Mouse (Mus musculus): ENCODE measurements around the gene Aym1. TPM values are rescaled to one million over a fixed set of nuclear protein-coding genes. Genes with fewer than 3 reads are reported as not detected.

Aym1 gene
- polyA plus RNA-seq (2015; fragmentation: Nextera tagmentation; extraction: Ambion mirVana): not detected in 2 replicates

GRCm38 (mm10) chr5:113357186-113357585, at the start of gene Aym1:
Gene Aym1, plus strand, starts transcription at chr5:113357294.
- no peaks in the 10 kb centered on the region for H3K36me3 ChIP-seq (replicated peaks)
- no peak within 1 kb of the TSS for H3K9ac ChIP-seq
- no peak within 1 kb of the TSS for H3K4me3 ChIP-seq
- H3K27ac ChIP-seq: no peak within 1 kb of the TSS
- H3K4me1 ChIP-seq: peaks cover 21% of the 10 kb centered on the region
- H3K9me3 ChIP-seq: no peaks in the 10 kb centered on the region
- H3K27me3 ChIP-seq (replicated peaks): peaks cover 14% of the 10 kb centered on the region
- WGBS: 31% methylated on average over 3 of the region's 6 CpGs
- no peak within 1 kb of the TSS for H3K4me2 ChIP-seq
- ATAC-seq (replicated peaks): 0 out of 2 replicates have a peak, but pooled peaks have one; percentile 37

GRCm38 (mm10) chr5:113309491-113310376, 47.4 kb upstream of the Aym1 start:
- Histone ChIP-seq H3K36me3 (replicated peaks) (no peaks in the 10 kb centered on the region), H3K27ac (peak overlapping the region; percentile 75; the same call in 1 of the 2 replicates)
- 55% methylated on average over 22 of the region's 22 CpGs for WGBS

GRCm38 (mm10) chr5:113310377-113311003, 46.6 kb upstream of the Aym1 start, which contains the start of gene Sgsm1:
Gene Sgsm1, minus strand, starts transcription at chr5:113310786.
- Histone ChIP-seq H3K4me2 (peak within 1 kb of the TSS; percentile 74), H3K27me3 (replicated peaks) (no peaks in the 10 kb centered on the region), H3K9me3 (no peaks in the 10 kb centered on the region), H3K9ac (peak within 1 kb of the TSS; percentile 84), H3K4me3 (peak within 1 kb of the TSS; percentile 66), H3K36me3 (replicated peaks) (no peaks in the 10 kb centered on the region), H3K27ac (peak within 1 kb of the TSS; percentile 75), H3K4me1 (peaks cover 47% of the 10 kb centered on the region)
- WGBS: 2% methylated on average over 53 of the region's 53 CpGs
- ATAC-seq (replicated peaks): peak; percentile 69

More at GRCm38 (mm10) chr5:113309491-113310376, 47.4 kb upstream of the Aym1 start:
- peak overlapping the region; percentile 66 for H3K4me3 ChIP-seq
- H3K27me3 ChIP-seq (replicated peaks): no peaks in the 10 kb centered on the region
- H3K9me3 ChIP-seq: no peaks in the 10 kb centered on the region
- peak overlapping the region; percentile 74 for H3K4me2 ChIP-seq
- no peak; the same call in 1 of the 2 replicates for ATAC-seq (replicated peaks)
- H3K4me1 ChIP-seq: peaks cover 52% of the 10 kb centered on the region
- peak overlapping the region; percentile 84 for H3K9ac ChIP-seq

GRCm38 (mm10) chr5:113313998-113314397, 43.1 kb upstream of the Aym1 start:
- ATAC-seq (replicated peaks): peak; percentile 18; the same call in 1 of the 2 replicates
- H3K4me2 ChIP-seq: peak overlapping the region; percentile 41
- no peaks in the 10 kb centered on the region for H3K9me3 ChIP-seq
- H3K4me1 ChIP-seq: peaks cover 14% of the 10 kb centered on the region
- H3K36me3 ChIP-seq (replicated peaks): no peaks in the 10 kb centered on the region
- H3K27me3 ChIP-seq (replicated peaks): no peaks in the 10 kb centered on the region
- H3K9ac ChIP-seq: peak overlapping the region; percentile 27; the same call in 1 of the 2 replicates
- H3K4me3 ChIP-seq: 0 out of 2 replicates have a peak overlapping the region, but pooled peaks have one; percentile 17
- 1% methylated on average over 24 of the region's 24 CpGs for WGBS
- peak overlapping the region; percentile 59; the same call in 1 of the 2 replicates for H3K27ac ChIP-seq

- Histone ChIP-seq H3K4me3 (peak overlapping the region; percentile 30), H3K27me3 (replicated peaks) (peaks cover 11% of the 10 kb centered on the region), H3K4me1 (peaks cover 8% of the 10 kb centered on the region; the same call in 1 of the 2 replicates), H3K9me3 (no peaks in the 10 kb centered on the region), H3K9ac (peak overlapping the region; percentile 37; the same call in 1 of the 2 replicates), H3K27ac (no peak overlapping the region), H3K4me2 (peak overlapping the region; percentile 56), H3K36me3 (replicated peaks) (no peaks in the 10 kb centered on the region)
- 3% methylated on average over 38 of the region's 38 CpGs for WGBS
- no peak for ATAC-seq (replicated peaks)
Measured at GRCm38 (mm10) chr5:113323784-113324638, 33.1 kb upstream of the Aym1 start.

- H3K36me3 ChIP-seq (replicated peaks): no peaks in the 10 kb centered on the region
- H3K9me3 ChIP-seq: no peaks in the 10 kb centered on the region
- no peak overlapping the region for H3K4me3 ChIP-seq
- H3K4me2 ChIP-seq: no peak overlapping the region
- ATAC-seq (replicated peaks): no peak
- H3K27me3 ChIP-seq (replicated peaks): peaks cover 21% of the 10 kb centered on the region
- H3K9ac ChIP-seq: no peak overlapping the region
- H3K4me1 ChIP-seq: no peaks in the 10 kb centered on the region
- 93% methylated on average over 8 of the region's 8 CpGs for WGBS
- no peak overlapping the region for H3K27ac ChIP-seq
Measured at GRCm38 (mm10) chr5:113329463-113329862, 27.6 kb upstream of the Aym1 start.

- no peak overlapping the region for H3K9ac ChIP-seq
- no peak overlapping the region for H3K27ac ChIP-seq
- H3K4me1 ChIP-seq: peaks cover 7% of the 10 kb centered on the region
- H3K36me3 ChIP-seq (replicated peaks): no peaks in the 10 kb centered on the region
- WGBS: 83% methylated on average over 3 of the region's 3 CpGs
- H3K4me3 ChIP-seq: no peak overlapping the region
- no peaks in the 10 kb centered on the region for H3K9me3 ChIP-seq
- ATAC-seq (replicated peaks): no peak
- peaks cover 24% of the 10 kb centered on the region for H3K27me3 ChIP-seq (replicated peaks)
- no peak overlapping the region for H3K4me2 ChIP-seq
Measured at GRCm38 (mm10) chr5:113330202-113330601, 26.9 kb upstream of the Aym1 start.

GRCm38 (mm10) chr5:113332239-113332638, 24.9 kb upstream of the Aym1 start:
- Histone ChIP-seq H3K4me3 (no peak overlapping the region), H3K27me3 (replicated peaks) (peaks cover 36% of the 10 kb centered on the region), H3K9me3 (no peaks in the 10 kb centered on the region), H3K27ac (no peak overlapping the region), H3K4me2 (no peak overlapping the region), H3K36me3 (replicated peaks) (no peaks in the 10 kb centered on the region), H3K9ac (no peak overlapping the region), H3K4me1 (peaks cover 17% of the 10 kb centered on the region)
- WGBS: 40% methylated on average over 12 of the region's 12 CpGs
- no peak for ATAC-seq (replicated peaks)

- 66% methylated on average over 4 of the region's 4 CpGs for WGBS
- Histone ChIP-seq H3K4me2 (no peak overlapping the region), H3K9ac (no peak overlapping the region), H3K9me3 (no peaks in the 10 kb centered on the region), H3K27me3 (replicated peaks) (peaks cover 36% of the 10 kb centered on the region), H3K4me3 (no peak overlapping the region), H3K4me1 (peaks cover 17% of the 10 kb centered on the region), H3K27ac (no peak overlapping the region), H3K36me3 (replicated peaks) (no peaks in the 10 kb centered on the region)
- no peak for ATAC-seq (replicated peaks)
Measured at GRCm38 (mm10) chr5:113332899-113333298, 24.2 kb upstream of the Aym1 start.

GRCm38 (mm10) chr5:113334621-113335530, 22.2 kb upstream of the Aym1 start:
- no peak overlapping the region for H3K9ac ChIP-seq
- H3K27me3 ChIP-seq (replicated peaks): peaks cover 46% of the 10 kb centered on the region
- H3K4me3 ChIP-seq: peak overlapping the region; percentile 4; the same call in 1 of the 2 replicates
- H3K4me2 ChIP-seq: peak overlapping the region; percentile 35
- no peaks in the 10 kb centered on the region for H3K9me3 ChIP-seq
- no peak overlapping the region for H3K27ac ChIP-seq
- H3K4me1 ChIP-seq: peaks cover 17% of the 10 kb centered on the region
- 7% methylated on average over 34 of the region's 34 CpGs for WGBS
- ATAC-seq (replicated peaks): no peak
- H3K36me3 ChIP-seq (replicated peaks): no peaks in the 10 kb centered on the region

- H3K27me3 ChIP-seq (replicated peaks): peaks cover 46% of the 10 kb centered on the region
Measured at GRCm38 (mm10) chr5:113335732-113336131, 21.4 kb upstream of the Aym1 start.

More at GRCm38 (mm10) chr5:113335732-113336131, 21.4 kb upstream of the Aym1 start:
- H3K36me3 ChIP-seq (replicated peaks): no peaks in the 10 kb centered on the region
- no peak overlapping the region for H3K27ac ChIP-seq
- peak overlapping the region; percentile 9; the same call in 1 of the 2 replicates for H3K4me3 ChIP-seq
- H3K4me1 ChIP-seq: peaks cover 17% of the 10 kb centered on the region
- ATAC-seq (replicated peaks): no peak
- H3K4me2 ChIP-seq: peak overlapping the region; percentile 35
- WGBS: 1% methylated on average over 17 of the region's 17 CpGs
- H3K9me3 ChIP-seq: no peaks in the 10 kb centered on the region
- H3K9ac ChIP-seq: no peak overlapping the region

Data from midbrain, embryonic 15.5 days (tissue).